Mouse (Mus musculus): Measurements from ENCODE around the gene Pgls. TPM values are rescaled to one million over a fixed set of nuclear protein-coding genes. Genes with fewer than 3 reads are reported as not detected.

Pgls gene
- 79.8 TPM for polyA plus RNA-seq (2017; shearing (Covaris generic))

DNA sequence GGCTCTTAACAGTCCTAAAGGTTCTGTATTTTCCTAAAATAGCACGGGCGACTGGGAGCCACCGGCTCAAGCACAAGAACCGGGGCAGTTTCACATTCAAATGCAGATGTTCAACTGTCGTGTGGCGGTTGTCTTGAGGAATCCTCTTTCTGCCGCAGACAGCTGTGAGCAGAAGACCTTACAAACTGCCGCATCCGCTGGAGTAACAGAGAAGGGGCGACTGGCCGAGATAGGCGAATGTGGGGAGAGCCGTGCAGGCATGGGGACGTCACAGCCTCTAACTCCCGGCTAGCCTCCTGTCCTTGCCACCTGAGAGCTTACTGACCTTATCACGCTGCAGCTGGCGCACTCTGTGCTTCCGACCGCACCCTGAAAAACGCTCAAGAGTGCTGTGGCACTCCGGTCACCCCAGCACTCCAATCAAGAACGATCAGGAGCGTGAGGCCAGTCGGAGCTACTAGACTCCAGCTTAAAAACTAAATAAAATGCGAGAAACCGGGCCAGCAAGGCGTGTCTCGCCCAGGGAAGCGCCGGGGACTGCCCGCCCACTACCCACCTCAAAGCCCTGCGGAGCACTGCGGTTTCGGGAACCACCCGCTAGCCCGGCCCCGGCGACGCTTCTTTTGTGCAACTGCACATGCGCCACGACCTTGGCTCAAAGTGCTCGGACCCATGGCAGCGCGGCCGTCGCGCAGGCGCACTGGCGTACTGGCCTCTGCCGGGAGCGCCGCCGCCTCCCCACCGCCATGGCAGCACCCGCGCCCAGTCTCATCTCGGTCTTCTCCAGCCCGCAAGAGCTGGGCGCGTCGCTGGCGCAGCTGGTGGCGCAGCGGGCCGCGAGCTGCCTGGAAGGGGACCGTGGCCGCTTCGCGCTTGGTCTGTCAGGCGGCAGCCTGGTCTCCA lies at the start of gene Pgls:
Gene Pgls, plus strand, starts transcription at position 706 of the 903 bp plus-strand sequence.

DNA sequence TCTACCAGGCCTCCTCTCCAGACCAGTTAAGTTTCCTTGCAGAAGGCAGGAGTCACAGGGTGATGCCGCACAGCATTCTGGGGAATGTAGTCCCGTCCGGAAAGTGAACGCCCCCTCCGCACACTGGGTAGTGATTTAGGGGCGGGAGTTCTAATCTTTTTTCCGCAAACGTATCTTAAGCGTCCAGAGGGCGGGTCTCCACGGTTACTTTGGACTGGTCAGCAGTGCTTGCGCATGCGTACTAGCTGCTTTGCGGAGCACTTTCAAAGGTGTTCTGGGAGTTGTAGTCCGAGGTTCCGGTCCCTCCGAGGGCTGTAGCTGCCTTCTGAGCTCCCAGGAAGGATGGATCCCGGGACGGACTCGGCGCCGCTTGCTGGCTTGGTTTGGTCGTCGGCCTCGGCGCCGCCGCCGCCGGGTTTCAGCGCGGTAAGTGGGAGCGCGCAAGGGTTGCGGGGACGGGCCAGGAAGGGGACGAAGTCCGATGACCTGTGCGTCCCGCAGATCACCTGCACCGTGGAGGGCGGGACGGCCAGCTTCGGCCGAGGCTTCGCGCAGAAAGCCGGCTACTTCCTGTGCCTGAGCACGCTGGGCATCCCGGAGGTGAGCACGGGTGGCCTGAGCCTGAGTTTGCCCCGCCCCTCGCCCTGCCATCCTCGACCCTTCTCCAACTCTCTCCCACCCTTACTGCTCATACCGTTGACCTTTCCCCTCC lies 49.2 kb upstream of the Pgls start, which contains the start of gene Mvb12a:
Gene Mvb12a, plus strand, starts transcription at position 291 of the 712 bp plus-strand sequence.

DNA sequence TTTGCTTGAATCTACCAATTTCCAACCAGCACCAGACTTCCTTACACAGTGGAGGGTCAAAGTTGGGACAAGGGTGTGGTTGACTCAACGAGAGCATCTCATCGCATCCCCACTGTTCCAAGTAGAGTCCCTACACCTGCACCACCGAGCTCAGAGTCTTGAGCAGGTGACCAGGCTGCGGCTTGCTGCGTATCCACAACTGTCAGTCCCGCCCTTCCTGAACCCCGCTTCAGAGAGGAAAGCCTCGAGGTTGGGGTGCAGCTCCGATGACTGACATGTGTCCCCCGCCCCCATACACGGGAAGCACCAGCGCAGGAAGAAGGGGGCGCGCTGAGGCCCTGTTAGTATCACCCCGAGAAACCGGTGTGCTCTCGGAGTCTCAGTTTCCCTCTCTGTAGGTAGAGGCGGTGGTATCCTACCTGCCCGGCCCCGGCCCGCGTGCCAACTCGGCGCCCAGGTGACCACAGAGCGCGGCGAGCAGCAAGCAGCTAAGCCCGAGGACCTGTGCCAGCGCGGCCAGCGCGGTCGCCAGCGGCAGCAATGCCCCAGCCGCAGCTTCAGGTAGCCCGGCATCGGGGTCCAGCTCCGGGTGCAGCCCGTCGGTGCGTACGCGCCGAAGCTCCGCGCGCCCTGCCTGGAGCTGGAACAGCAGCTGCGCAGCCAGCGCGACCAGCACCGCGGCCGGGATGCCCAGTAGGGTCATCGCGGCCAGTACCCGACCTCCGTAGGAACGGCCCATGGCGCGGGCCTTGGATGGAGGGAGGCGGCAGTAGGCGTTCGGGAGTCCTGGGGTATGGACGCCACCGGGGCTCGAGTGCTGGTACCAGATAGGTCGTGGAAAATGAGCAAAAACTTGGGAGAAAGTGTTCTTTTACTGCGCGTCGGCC lies 33.7 kb upstream of the Pgls start, which contains the start of gene Tmem221:
Gene Tmem221, minus strand, starts transcription at position 801 of the 887 bp plus-strand sequence.

DNA sequence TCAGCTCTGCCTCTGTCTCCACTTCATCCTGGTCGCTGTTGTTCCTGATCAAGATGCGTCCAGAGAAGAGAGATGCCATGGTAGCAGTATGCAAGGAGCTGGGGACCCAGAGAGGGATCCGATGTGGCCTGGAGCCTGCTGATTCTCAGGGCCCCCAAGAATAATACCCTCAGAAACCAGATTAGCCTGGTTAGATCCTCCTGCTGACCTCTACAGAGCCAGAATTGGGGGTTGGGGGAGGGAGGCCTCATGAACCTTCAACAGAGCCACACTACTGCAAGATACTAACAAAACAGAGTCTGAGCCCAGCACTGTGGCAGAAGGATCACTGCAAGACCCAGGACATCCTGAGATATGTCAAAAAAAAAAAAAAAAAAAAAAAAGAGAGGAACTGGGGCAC lies 25.5 kb upstream of the Pgls start, which contains the start of gene Nxnl1:
Gene Nxnl1, minus strand, starts transcription at position 101 of the 400 bp plus-strand sequence.

DNA sequence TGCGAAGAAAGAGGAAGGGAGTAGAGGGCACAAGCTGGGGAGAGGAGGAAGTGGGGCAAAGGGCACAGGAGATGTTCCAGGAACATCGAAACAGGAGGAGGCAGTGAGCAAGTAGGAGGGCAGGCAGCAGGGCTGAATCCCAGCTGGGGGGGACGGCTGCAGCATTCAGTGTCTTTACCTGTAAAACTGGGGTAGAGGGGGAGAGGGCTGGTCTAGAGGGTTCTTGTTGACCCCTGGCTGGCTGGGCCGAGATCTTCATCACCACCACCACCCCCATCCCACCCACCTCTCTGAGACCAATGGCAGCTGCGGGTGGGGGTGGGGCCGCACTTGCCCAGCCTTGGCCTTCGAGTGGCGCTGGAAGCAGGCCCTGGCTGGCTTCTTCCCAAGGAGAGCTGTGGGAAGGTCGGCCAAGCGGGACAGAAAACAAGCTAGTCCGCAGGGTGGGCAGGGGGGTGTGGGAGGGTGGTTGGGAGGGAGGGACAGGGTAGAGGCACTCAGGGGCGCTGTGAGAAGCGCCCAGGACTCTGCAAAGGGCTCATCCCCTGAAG lies 23.5 kb upstream of the Pgls start, which contains the start of gene Slc27a1:
Gene Slc27a1, plus strand, starts transcription at position 496 of the 551 bp plus-strand sequence.

DNA sequence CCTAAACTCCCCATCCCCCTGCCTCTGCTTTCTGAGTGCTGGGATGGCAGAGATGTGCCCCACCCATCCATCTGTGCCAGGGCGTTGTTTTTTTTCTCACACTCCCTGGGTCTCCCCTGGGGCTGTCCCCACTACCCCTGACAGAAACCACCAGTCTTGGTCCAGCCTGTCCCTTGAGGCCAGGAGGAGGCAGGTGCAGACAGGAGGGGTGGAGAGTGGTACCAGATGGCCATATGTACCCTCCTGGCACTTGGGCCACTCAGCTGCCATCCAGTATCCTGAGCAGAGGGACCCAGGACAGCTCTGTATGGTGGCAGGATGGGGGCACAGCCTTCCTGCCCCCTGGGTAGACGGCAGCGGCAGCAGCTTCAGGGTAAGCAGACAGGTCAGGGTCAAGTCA lies 5.5 kb downstream of the Pgls start, which contains the start of gene Fam129c:
Gene Fam129c, plus strand, starts transcription at position 198 of the 400 bp plus-strand sequence.

DNA sequence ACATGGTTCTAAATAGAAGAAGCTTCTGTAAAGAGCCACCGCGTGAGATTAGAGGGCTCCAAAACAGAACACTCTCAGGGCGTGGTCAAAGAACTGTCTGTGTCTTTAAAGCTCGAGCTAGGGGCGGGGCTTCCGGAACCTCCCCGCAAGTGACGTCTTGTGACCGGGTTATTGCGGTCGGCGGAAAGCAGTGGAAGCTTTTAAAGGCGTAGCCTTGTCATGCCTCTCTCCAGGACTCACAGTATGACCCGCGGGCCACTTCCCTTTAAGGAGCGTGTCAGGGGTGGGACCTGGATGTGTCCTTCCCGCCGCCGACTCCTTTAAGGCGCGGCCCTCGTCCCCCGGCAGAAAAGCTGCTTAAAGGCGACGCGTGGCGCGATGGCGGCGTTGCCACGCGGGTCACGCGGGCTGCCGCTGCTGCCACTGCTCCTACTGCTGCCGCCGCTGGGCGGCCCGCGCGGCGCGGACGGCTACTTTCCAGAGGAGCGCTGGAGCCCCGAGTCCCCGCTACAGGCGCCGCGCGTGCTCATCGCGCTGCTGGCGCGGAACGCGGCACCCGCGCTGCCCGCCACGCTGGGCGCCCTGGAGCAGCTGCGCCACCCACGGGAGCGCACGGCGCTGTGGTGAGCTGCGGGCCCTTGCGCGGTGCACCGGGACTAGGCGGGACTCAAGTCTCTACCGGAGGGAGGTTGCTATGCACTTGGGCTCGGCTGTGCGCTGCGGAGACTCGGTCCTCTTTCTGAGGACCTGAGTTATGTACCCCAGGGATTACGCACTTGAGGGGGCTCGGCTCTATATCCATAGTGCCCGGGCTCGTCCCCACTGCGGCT lies 19.1 kb downstream of the Pgls start, which contains the start of gene Colgalt1:
Gene Colgalt1, plus strand, starts transcription at position 177 of the 830 bp plus-strand sequence.

Other genes starting within 250 kb of the Pgls start
- gene Use1, start 225.3 kb upstream of the Pgls start, polyA plus RNA-seq (2017; shearing (Covaris generic)): 205 TPM
- gene Ocel1, start 220.9 kb upstream of the Pgls start, polyA plus RNA-seq (2017; shearing (Covaris generic)): 20.8 TPM
- gene Nr2f6, start 210.2 kb upstream of the Pgls start, polyA plus RNA-seq (2017; shearing (Covaris generic)): 7.0 TPM
- 0.09 TPM for gene Ushbp1, start 196.4 kb upstream of the Pgls start, polyA plus RNA-seq (2017; shearing (Covaris generic))
- gene Babam1, start 195.3 kb upstream of the Pgls start, polyA plus RNA-seq (2017; shearing (Covaris generic)): 70.4 TPM
- 0.52 TPM for gene Ankle1, start 186.2 kb upstream of the Pgls start, polyA plus RNA-seq (2017; shearing (Covaris generic))
- 103 TPM for gene Abhd8, start 128.5 kb upstream of the Pgls start, polyA plus RNA-seq (2017; shearing (Covaris generic))
- 23.3 TPM for gene Mrpl34, start 127.2 kb upstream of the Pgls start, polyA plus RNA-seq (2017; shearing (Covaris generic))
- 138 TPM for gene Dda1, start 123.0 kb upstream of the Pgls start, polyA plus RNA-seq (2017; shearing (Covaris generic))
- gene Ano8, start 106.2 kb upstream of the Pgls start, polyA plus RNA-seq (2017; shearing (Covaris generic)): 15.7 TPM
- 4.0 TPM for gene Gtpbp3, start 104.1 kb upstream of the Pgls start, polyA plus RNA-seq (2017; shearing (Covaris generic))
- not detected for gene Plvap, start 80.4 kb upstream of the Pgls start, polyA plus RNA-seq (2017; shearing (Covaris generic))
- gene Ccdc194, start 66.5 kb upstream of the Pgls start, polyA plus RNA-seq (2017; shearing (Covaris generic)): not detected
- gene Bst2, start 54.7 kb upstream of the Pgls start, polyA plus RNA-seq (2017; shearing (Covaris generic)): 73.2 TPM
- gene Mvb12a, start 49.3 kb upstream of the Pgls start, polyA plus RNA-seq (2017; shearing (Covaris generic)): 58.6 TPM
- gene Tmem221, start 33.3 kb upstream of the Pgls start, polyA plus RNA-seq (2017; shearing (Covaris generic)): 5.7 TPM
- 0.50 TPM for gene Nxnl1, start 25.6 kb upstream of the Pgls start, polyA plus RNA-seq (2017; shearing (Covaris generic))
- 18.4 TPM for gene Slc27a1, start 23.3 kb upstream of the Pgls start, polyA plus RNA-seq (2017; shearing (Covaris generic))
- 4.3 TPM for gene Fam129c, start 5.5 kb downstream of the Pgls start, polyA plus RNA-seq (2017; shearing (Covaris generic))
- gene Colgalt1, start 18.8 kb downstream of the Pgls start, polyA plus RNA-seq (2017; shearing (Covaris generic)): 30.8 TPM
- 0.15 TPM for gene Unc13a, start 79.6 kb downstream of the Pgls start, polyA plus RNA-seq (2017; shearing (Covaris generic))
- gene Jak3, start 84.1 kb downstream of the Pgls start, polyA plus RNA-seq (2017; shearing (Covaris generic)): 80.1 TPM
- gene Insl3, start 97.0 kb downstream of the Pgls start, polyA plus RNA-seq (2017; shearing (Covaris generic)): 22.9 TPM
- gene B3gnt3, start 109.6 kb downstream of the Pgls start, polyA plus RNA-seq (2017; shearing (Covaris generic)): 3.0 TPM
- gene Fcho1, start 133.5 kb downstream of the Pgls start, polyA plus RNA-seq (2017; shearing (Covaris generic)): 154 TPM

All from effector memory CD4-positive, alpha-beta T cell, adult 5 months (primary cell).